Mouse (Mus musculus): ENCODE data around the gene Fitm2.
"Not testable (repeated sequence)": the region's sequence is repeated elsewhere in the genome, so short reads cannot be mapped to it uniquely, and the experiment has no call there.

Fitm2 gene

DNA sequence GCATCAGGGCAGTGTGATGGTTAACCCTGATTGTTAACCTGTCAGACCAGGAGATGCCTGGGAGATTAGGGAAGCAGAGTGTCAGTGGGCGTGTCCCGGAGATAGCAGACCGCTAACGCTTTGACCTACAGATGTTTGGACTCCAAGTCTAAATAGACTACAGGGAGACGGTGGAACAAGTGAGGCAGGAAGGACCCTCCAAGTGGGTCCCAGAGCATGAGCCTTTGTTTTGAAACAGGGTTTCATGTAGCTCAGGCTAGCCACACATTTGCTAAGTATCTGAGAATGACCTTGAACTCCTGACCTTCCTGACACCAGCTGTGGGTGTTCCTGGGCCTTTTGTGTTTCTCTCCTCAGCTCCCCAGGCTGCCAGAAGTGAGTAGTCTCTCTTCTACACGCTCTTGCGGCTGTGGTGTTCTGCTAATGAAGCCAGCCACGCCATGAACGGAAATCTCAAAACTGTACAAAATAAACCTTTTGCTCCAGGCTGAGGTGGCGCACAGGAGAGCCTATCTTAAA is 9.1 kb downstream of the Fitm2 start:
- no peak for DNase-seq (ENCODE audit: low read depth, low spot score)

DNA sequence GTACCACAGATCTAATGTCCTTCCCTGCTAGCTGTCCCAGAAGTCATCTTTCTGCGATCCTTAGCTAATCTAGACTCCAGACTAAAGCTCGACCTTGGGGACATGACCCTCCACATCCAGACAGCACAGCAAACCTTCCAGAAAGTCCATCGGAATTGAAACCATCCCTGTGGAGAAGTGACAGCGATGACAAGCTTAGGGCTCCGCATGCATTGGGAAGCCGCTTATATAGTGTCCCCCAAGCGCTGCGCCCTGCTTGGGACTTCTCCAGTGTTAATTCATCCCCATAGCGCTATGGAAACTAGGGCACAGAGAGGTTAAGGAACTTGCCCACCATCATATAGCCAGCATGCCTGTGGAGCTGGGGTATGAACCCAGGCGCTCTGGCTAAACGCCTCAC is 9.6 kb downstream of the Fitm2 start:
- no peak for DNase-seq (ENCODE audit: low read depth, low spot score)

- DNase-seq (ENCODE audit: low read depth, low spot score) = no peak
These were observed 10.0 kb downstream of the Fitm2 start for GRCm38 (mm10) chr2:163462386-163462785.

DNA sequence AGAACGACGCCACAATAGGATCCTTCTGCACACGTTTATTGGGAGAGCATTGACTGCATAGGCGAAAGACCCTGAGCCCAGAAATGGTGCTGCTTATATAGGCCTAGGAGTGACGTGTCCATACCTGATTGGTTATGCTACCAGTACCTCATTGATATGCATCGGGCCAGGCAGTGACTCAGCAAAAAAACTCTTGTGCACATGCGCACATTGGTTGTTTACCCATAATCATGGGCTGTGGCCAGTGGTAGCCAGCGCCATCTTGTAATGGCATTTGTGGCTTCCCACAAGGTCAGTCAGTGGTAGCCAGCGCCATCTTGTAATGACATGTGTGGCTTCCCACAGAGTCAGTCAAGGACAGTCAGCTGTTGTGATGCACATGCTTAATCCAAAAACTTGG is 11.1 kb downstream of the Fitm2 start:
- DNase-seq (ENCODE audit: low read depth, low spot score) = not testable (repeated sequence)

- no peak for DNase-seq (ENCODE audit: low read depth, low spot score)
These were observed 11.8 kb downstream of the Fitm2 start for GRCm38 (mm10) chr2:163460622-163461021.

DNA sequence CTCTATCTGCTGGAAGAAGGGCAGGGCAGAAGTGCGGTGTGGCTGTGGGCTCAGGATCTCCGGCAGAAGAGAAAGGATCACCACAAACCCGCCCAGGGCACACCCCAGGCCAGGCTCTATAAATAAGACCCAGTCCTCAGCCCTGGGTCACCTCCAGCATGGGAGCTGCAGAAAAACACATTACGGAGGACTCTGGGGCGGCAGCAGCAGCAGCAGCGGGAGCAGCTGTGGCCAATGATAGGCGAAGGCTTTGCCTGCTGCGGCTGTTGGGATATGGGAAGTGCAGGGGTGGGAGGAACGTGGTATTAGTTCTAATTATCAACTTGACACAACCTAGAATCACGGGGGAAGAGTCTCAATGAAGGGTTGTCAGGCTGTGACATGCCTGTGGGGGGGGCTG is 13.0 kb downstream of the Fitm2 start:
- DNase-seq (ENCODE audit: low read depth, low spot score) = peak; percentile 76

DNA sequence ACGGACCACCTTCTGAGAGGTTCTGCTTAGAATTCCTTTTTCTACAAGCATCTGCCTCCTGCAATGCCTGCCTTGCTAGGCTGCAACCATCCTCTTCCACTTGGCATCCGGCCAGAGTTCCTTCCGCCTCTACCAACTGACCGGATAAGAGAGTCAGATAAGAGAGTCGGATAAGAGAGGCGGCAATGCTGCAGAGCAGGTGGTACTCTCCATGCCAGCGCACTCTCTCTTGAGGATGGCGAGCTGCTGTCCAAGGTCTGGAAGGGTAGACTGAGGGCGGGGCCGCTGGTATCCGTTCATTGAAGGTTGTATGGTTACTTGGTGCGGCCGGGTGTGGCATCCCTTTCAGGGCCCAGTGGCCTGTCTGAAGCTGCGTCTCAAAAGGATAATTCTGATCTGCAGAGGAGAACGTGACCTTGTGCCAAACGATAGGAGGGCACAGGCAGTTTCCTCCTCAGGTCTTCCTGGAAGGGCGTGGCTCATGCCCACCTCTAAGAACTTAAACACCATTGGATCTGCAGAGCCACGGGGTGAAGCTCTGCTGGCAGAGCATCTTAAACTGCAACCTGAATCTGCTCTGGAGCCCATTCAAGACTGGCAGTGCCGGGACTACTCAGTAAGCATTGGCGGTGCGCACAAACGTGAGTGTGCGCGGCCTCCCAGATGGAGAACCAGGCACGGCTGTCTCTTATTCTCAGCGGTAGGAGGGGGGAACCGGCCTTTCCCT is 13.7 kb downstream of the Fitm2 start:
- DNase-seq (ENCODE audit: low read depth, low spot score) = peak; percentile 81

DNA sequence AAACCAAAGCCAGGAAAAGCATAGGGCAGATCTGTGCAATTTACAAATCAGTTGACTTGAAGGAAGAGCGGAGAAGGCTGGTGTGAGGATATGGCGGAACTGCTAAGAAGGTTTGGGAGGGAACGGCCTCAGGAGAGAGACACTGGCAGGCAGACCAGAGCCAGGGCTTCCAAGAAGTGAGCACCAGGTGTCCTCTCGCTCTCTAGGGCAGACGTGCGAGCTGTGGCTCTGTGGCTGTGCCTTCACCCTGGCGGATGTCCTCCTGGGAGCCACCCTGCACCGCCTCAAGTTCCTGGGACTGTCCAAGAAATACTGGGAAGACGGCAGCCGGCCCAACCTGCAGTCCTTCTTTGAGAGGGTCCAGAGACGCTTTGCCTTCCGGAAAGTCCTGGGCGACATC is 19.1 kb downstream of the Fitm2 start:
- DNase-seq (ENCODE audit: low read depth, low spot score) = no peak

DNA sequence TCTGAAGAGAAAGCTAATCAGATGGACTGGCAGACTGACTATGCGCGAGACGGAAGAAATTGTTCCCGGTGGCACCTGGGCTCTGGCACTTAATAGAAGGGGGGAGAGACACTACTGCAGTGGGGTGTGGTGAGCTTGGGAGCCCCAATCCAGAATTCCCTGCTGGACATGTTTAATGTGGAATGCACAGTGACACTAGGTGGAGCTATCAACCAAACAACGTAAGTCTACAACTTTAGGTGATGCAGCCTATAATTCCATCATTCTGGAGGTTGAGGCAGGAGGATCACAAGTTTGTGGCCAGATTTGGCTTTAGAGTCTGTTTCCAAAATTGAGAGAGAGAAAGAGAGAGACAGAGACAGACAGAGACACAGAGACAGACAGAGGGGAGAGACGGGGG is 19.7 kb downstream of the Fitm2 start:
- no peak for DNase-seq (ENCODE audit: low read depth, low spot score)

GRCm38 (mm10) chr2:163450668-163451295 is 21.6 kb downstream of the Fitm2 start:
- no peak for DNase-seq (ENCODE audit: low read depth, low spot score)

DNA sequence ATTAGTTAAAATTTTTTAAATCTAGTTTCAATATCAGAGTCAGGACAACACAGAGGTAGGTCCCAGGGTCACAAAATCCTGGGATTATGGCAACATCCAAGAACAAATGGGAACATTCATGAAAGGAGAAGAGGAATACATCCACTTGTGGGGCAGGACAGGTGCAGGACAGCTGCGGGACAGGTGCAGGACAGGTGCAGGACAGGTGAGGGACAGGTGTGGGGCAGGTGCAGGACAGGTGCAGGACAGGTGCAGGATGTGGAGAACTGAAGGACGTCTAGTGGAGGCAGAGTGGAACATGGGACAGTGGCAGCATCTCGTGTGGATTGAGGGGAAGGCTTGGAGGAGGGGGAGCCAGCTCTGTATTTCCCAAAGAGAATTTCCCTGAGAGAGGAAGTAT is 23.2 kb downstream of the Fitm2 start:
- DNase-seq (ENCODE audit: low read depth, low spot score) = no peak

GRCm38 (mm10) chr2:163447375-163447774 is 25.1 kb downstream of the Fitm2 start:
- DNase-seq (ENCODE audit: low read depth, low spot score) = no peak

DNA sequence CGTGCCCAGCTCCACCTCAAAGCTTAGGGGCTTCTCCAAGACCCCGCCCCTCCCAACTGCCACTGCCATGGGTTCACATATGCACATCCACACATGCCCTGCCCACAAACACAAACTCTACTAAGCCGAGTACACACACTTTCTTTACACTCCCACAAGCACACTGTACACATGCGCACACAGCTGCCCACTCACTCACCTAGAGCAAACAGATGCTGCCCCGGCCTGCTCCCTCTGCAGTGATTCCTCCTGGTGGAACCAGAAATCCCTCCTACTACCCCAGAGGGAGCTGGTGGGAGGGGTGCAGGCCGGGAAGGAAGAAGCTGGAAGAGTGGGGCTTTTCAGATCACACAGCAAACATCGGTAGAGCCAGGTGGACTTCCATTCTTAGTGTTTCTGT is 28.4 kb downstream of the Fitm2 start:
- DNase-seq (ENCODE audit: low read depth, low spot score) = no peak

- peak; percentile 81 for DNase-seq (ENCODE audit: low read depth, low spot score)
These were observed 28.9 kb downstream of the Fitm2 start for GRCm38 (mm10) chr2:163443543-163443942.

GRCm38 (mm10) chr2:163439488-163439887 is 32.9 kb downstream of the Fitm2 start:
- no peak for DNase-seq (ENCODE audit: low read depth, low spot score)

DNA sequence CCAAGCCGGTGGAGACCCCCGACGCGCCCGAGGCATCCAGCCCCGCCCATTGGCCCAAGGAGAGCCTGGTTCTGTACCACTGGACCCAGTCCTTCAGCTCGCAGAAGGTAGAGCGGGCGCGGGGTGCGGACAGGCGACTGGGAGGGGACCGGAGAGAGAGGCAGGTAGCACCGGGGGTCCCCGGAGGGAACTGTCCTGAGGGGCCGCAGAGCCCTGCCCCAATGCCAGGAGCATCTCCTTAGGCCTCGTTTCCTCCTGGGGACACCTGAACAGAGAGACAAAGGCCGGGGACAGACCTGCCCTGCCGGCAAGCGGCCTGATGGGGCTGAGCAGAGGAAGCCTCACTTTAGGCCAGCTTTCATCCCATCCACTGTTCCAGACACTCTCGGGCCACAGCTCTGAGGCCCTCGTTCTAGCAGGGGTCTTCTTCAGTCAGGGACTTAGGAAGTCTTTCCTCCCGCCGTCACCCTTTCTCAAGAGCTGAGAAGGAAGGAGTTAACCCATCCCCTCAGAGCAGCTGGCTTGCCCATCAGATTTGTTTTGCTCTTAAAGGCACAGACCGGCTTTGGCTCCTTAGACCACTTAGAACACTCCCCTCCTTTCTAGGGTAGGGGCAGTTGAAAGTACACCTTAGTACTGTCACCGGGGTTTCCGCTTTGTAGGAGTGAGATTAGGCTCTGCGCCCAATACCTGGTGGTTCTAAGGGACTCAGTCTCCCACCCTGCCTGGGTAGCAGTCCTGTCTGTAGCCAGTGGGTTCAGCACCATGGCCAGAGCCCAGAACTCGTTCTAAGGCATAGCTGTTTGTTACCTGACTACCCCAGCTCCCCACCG is 33.6 kb downstream of the Fitm2 start:
- no peak for DNase-seq (ENCODE audit: low read depth, low spot score)

DNA sequence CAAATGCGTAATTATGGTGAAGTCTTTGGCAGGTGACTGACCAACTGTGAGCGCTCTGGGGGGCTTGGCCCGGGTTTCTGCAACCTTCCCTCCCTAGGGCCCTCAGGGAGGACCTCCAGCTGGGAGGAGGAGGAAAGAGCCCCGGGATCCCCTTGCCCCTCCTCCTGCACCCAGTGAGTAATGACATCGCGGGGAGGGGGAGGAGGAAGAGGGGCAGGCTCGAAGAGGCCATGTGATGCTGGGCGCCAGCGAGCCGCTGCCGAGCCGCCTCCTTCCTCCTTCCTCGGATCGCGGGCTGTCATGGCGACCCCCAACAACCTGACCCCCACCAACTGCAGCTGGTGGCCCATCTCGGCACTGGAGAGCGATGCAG is 34.2 kb downstream of the Fitm2 start, which contains the start of gene Gdap1l1:
Gene Gdap1l1 (plus strand): TSS at position 231 of the 373 bp plus-strand sequence.
- no peak for DNase-seq (ENCODE audit: low read depth, low spot score)

DNA sequence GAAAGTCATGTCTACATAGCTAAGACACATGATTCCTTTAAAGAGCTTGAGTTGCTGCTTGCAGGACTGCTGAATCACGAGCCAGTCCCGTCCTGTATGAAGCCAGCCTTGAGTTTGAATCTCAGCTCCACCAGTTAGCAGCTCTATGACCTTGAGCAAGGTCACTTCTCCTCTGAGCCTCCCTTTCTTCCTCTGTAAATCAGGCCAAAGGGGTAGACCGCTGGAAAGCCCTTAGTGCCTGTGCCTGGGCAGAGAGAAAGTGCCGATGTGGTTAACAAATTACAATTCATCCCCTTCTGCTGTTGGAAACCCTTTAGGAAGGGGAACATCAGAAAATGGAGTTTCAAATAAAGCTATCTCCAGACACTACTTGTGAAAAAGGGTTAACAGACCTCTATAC is 34.6 kb downstream of the Fitm2 start:
- DNase-seq (ENCODE audit: low read depth, low spot score) = no peak

GRCm38 (mm10) chr2:163433971-163434370 is 38.5 kb downstream of the Fitm2 start:
- DNase-seq (ENCODE audit: low read depth, low spot score) = no peak

GRCm38 (mm10) chr2:163431289-163431688 is 41.1 kb downstream of the Fitm2 start:
- DNase-seq (ENCODE audit: low read depth, low spot score) = no peak

DNA sequence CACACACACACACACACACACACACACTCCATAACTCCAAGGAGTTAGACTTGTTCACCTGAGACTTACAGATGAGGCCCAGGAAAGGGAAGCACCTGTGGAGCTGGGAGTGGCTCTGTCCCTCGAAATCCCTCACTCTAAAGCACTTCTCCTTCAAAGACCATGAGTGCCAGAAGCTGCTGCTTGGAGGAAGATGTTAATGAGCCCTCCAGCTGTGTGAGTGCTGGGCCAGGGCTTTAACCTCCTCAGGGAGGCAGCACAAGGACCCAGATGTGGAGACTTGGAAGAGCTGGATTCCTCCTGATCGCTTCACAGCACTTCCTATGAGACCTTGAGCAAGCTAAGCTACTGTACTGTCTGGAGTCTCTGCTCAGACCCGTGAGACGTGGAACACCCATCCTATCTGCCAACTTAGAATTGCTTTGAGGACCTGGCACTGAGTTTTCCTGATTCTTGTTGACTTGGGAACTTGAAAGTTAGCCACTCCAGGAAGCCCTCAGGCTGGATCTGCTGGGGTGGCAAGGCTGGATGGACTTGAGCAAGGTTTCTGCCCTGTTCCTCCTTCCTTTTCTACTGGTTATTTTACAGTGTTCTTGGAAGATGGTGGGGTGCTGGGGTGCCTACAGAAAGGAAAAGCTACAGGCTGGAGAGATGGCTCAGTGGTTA is 44.0 kb downstream of the Fitm2 start:
- no peak for DNase-seq (ENCODE audit: low read depth, low spot score)

GRCm38 (mm10) chr2:163424597-163424996 is 47.8 kb downstream of the Fitm2 start, which contains the start of gene Oser1:
Oser1 (minus strand) TSS chr2:163424697.
- no peak for DNase-seq (ENCODE audit: low read depth, low spot score)
